Mouse (Mus musculus): ENCODE measurements around the gene Dars.
A peak's percentile ranks its signal among the peaks of the same experiment; 100 is the strongest.

Dars gene

DNA sequence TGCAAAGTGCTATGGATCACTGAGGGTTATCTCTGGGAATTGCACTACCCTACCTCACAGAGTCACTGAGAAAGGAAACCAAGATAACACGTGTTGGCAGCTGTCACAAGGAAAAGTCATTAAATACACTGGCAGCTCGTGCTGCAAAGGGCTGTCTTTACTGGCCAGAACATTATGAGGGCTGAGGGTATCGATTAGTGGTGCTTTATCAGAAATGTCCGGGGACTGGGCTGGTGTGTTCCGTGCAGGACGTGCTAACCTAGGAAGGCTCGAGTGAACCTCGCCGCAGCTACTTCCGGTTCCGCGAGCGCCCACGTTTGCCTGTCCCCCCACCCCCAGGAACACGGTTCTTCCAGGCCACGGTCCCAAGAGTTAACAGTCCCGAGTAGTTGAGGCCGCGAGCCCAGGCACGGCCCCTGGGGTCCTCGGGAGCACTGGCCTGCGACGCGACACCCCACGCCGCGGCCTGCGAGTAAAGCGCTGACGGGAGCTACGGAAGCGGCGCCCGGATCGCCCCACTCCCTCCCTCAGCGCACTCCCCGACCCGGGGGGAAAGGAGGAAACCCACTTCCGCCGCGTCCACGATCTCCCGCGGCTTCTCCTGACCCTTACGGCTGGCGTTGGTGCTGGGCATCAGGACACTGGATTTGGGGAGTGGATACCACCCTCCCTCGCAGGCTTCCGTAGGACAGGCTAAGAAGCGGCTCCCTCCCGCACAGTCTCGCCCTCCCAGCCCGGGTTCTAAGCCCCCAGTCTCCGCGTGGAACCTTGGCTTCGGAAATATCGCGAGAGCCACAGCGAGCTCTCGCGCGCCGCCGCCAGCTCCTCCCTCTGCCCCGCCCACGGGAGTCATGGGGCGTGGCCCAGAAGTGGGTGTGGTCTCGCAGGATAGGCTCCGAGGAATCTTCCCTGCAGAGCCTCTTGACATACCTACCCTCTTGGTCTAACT is at the start of gene Dars:
Gene Dars (minus strand): TSS at position 785 of the 949 bp plus-strand sequence.
- peak; percentile 89 for DNase-seq (ENCODE audit: low spot score)

GRCm38 (mm10) chr1:128466828-128467227 is 49.7 kb upstream of the Dars start:
- DNase-seq (ENCODE audit: low spot score) = peak; percentile 12

- DNase-seq (ENCODE audit: low spot score) = no peak
These were observed 46.3 kb upstream of the Dars start for GRCm38 (mm10) chr1:128463478-128463877.

DNA sequence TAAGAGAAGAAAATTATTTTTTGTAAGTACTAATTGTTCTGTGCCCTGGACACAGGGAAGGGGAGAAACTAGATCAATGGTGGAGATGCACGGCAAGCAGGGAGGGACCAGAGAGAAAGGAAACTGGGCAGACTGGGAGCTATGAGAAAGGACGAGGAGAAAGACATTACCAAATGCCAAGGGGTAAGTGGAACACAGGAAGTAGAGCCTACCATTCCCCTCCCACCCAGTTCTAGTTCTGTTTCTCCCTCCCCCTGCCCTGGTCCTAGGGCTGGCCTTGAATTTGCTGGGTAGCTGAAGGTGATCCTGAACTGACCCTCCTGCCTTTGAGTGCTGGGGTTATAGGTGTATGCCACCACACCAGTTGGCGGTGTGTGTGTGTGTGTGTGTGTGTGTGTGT is 45.2 kb upstream of the Dars start:
- DNase-seq (ENCODE audit: low spot score) = no peak

DNA sequence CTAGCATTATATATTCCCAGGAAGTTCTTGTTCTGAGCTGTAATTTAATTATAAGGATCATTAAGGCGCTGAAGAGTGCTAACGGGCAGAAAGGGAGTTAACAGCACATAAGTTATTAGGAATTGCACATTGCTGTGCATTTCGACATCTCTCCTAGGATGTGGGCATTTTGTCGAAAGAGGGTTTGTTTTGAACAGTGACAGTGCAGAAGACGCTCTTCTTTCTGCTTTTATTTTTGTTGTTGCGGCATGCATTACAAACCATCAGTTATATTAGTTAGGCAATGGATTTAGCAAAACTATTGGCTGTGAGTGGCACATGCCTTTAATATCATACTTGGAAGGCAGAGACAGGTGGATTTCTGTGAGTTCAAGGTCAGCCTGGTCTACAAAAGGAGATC is 43.6 kb upstream of the Dars start:
- no peak for DNase-seq (ENCODE audit: low spot score)

DNA sequence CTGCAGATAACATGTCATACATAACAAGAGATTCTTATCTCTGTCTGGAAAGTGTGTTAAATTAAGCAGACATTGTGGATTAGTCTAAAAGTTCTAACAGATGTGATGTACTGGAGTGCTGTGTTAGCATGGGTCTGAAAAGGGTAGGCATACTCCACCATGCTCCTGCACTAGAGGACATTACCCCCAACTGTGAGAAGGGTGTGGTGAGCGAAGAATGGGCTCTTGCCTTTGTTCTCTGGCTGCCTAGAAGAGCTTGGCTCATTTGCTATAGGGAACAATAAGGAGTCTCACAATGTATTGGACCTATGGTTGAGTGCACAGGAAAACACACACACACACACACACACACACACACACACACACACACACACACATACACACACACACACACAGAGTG is 42.3 kb upstream of the Dars start:
- no peak for DNase-seq (ENCODE audit: low spot score)

GRCm38 (mm10) chr1:128459011-128459410 is 41.8 kb upstream of the Dars start:
- DNase-seq (ENCODE audit: low spot score) = no peak

- DNase-seq (ENCODE audit: low spot score) = no peak
These were observed 39.8 kb upstream of the Dars start for GRCm38 (mm10) chr1:128456844-128457445.

- DNase-seq (ENCODE audit: low spot score) = no peak
These were observed 39.1 kb upstream of the Dars start for GRCm38 (mm10) chr1:128456271-128456670.

DNA sequence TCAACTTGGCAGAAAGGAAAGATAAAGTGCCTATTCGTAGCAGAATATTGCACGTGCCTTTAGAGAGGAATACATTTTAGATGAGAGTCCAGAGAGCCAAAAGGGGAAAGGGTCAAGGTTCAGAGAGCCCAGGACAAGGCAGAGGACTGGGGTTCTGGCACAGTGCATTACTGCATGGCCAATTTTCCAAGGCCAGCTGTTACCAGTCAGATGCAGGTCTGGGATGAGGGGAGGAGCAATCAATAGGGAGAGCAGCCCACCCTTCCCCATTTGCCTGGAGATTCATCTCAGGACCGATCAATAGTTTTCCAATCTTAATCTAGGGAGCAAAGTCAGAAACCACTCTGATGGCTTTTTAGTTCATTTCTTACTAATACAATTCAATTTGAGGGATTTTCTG is 35.0 kb upstream of the Dars start:
- DNase-seq (ENCODE audit: low spot score) = no peak

DNA sequence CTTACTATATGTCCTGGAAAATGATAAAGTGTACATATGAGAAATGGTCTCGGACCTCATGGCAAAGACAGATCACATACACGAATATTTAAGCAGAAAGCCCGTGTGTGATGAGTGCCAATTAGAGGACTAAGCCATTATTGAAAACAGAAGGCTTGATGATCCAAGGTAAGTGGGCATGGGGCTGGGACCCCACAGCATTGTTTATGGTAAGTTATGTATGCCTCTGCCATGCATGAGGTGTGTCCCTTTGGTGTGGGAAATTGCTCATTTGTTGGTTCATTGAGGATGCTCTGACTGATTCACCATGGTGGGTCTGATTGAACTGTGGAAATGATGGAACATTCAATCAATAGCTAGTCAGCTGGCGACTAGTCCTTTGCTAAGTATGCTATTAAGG is 34.0 kb upstream of the Dars start:
- no peak for DNase-seq (ENCODE audit: low spot score)

DNA sequence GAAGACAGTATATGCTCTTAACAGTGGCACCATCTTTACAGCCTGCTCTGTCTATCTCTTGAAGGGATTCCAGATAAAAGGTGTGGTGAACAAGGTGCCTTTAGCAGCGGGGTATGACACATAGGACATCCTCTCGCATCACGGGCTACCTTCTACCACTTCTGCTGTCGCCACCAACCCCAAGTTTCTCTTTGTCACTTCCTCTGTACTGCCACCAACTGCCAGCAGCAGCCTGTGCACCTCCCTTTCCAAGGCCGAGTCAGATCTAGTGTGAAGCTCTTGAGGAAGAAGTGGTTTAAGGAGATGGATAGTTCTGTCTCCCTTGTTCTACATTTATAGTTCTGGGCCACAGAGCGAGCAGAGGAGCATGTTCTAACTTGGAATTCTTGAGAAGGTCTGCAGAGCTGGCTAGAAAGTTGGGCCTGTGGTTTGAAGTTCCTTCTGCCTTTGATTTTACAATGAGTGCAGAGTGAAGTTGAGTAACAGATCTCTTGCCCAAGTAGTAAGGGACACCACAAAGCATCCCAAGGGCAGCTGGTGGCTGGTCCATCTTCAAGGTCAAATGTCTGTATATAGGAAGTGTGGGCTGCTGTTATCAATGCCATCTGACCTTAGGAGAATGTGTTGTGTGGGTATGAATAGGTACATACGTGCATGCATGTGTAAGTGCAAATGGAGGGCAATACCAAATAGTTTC is 30.2 kb upstream of the Dars start:
- no peak for DNase-seq (ENCODE audit: low spot score)

DNA sequence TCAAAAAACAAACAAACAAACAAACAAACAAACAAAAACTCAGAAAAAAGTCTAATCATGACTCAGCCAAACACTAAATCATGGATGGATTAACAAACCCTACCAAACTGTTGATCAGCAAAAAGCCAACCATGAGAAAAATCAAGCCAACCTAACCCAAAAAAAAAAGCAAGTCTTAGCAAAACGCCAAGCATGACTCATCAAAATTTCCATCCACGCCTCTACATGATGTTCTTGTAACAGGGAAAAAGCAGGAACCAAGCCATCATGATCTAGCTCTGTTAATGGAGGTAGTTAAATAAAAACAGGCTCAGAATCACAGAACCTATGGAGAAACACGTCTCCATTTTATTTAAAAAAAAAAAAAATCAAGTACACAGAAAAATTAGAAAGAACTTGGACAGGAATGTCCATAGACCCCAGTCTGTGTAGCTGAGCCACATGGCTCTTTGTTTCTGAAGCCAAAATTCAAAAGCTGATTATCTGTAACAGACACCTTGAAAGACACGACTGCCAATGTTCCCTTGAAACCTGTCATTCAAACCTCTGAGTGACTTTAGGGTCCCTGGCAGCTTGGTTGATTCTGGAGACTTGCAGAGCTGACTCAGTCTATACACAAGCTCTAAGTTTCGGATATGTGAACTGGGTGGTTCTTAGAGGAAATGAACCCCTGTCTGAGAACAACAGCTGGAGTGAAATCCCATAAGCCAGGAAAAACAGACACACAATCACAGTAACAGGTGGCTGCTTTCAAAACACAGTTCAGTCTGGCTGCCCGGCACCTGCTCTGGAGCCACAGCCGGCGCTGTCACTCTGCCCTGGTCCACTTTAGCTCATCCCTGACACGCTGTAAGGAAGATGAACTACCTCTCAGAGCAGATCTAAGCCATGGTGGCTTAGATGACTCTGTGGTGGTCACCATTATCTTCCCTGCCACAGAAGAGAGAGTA is 27.0 kb upstream of the Dars start:
- no peak for DNase-seq (ENCODE audit: low spot score)

DNA sequence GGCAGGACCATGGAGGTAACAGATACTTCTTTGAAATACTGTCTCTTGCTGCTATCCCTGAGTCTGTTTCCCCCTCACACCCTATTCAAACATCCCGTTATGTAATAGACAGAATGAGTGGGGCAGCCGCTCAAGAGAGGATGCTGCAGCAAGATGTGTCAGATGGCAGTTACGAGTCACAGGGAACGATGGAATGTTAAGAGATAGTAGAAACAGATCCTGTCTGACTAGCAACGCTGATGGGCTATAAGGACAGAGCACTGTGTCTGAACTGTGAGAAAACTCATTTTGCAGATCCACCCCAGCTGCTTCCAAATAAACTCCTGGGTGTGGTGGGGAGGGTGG is 23.9 kb upstream of the Dars start:
- peak; percentile 6 for DNase-seq (ENCODE audit: low spot score)

GRCm38 (mm10) chr1:128440386-128441128 is 23.4 kb upstream of the Dars start:
- DNase-seq (ENCODE audit: low spot score) = no peak

DNA sequence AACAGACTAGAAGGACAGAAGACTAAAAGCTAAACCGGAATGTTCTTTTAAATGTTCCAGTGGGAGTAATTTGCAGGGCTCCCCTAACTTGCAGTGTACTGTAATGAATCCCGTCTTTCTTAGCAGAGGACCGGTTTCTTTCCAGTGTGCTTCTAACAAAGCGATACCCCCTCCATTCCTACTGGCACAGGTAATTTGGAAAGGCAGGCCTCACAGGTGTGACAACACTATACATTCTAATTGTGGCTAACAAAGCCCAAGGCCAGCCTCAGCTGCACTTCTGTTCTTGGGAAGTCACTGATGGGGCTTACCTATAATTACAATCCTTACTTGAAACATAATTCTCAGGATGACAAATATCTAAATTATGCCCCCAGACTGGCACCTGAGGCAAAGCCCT is 22.4 kb upstream of the Dars start:
- no peak for DNase-seq (ENCODE audit: low spot score)

DNA sequence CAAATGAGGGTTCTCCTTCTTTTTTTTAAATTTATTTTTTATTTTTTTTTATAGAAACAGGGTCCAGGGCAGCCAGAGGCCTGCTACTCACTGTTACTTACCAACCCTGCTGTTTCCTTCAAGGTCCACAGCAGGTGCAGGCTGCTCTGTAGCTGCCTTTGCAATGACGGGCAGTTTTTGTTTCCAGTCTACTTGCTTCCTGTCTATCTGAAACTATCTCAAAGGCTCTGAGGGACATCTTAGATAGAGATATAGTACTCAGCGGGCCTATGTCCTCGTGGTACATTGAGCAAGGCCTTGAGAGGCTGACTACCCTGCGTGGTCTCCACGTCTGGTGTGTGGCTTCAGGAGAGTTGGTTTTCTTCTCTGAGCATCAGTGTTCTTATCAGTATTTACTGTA is 21.4 kb upstream of the Dars start:
- no peak for DNase-seq (ENCODE audit: low spot score)

DNA sequence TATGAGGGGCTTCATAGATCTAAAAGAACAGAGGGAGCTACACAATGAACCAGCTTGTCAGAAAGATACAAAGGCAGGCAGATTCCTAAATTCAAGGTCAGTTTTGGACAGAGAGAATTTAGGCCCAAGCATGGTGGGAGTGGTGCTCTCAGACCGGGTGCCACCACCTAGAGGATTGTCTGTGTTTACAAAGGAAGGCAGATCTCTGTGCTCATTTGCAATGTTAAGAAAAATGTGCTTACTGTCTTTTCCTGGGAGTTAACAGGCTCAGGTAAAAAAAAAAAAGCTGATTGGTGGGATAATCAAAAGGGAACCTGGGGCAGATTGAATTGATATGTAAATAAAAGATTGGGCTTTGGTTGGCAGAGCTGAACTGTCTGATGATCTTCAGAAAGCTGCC is 20.1 kb upstream of the Dars start:
- DNase-seq (ENCODE audit: low spot score) = no peak

DNA sequence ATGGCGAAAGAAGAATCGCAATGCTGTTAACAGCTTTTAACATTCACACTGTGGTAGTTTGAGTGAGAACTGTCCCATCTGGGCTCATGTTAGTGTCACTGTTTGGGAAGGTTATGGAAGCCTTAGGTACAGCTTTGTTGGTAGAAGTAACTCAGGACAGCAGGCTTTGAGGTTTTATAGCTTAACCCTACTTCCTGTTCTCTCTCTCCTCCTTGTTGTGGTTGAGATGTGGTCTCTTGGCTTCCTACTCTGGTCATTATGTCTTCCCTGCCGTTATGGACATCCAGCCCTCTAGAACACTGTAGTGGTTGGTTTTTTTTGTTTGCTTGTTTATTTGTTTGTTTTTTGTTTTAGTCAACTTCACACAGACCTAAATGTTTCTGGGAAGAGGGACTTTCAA is 18.8 kb upstream of the Dars start:
- no peak for DNase-seq (ENCODE audit: low spot score)

DNA sequence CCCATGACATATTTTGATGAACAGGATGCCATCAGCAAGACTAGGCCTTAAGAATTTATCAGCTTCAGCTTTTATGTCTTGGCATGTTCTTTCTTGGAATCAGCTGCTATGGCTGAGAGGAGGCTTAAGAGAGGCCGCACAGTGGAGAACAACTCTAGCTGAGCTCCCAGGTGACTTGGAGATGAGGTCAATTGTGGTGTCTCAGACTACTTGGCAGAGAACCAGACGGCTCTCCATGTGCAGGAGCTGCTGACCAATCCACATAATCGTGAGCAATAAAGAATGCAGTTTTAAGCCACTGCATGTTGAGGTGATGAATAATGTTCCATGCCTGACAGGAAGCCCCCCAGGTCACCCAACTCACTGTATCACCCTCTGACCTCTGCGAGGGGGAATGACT is 18.4 kb upstream of the Dars start:
- DNase-seq (ENCODE audit: low spot score) = no peak

- DNase-seq (ENCODE audit: low spot score) = no peak
These were observed 7.8 kb upstream of the Dars start for GRCm38 (mm10) chr1:128424928-128425327.
